Mouse (Mus musculus): ENCODE results near the gene Fbxl8.

DNA sequence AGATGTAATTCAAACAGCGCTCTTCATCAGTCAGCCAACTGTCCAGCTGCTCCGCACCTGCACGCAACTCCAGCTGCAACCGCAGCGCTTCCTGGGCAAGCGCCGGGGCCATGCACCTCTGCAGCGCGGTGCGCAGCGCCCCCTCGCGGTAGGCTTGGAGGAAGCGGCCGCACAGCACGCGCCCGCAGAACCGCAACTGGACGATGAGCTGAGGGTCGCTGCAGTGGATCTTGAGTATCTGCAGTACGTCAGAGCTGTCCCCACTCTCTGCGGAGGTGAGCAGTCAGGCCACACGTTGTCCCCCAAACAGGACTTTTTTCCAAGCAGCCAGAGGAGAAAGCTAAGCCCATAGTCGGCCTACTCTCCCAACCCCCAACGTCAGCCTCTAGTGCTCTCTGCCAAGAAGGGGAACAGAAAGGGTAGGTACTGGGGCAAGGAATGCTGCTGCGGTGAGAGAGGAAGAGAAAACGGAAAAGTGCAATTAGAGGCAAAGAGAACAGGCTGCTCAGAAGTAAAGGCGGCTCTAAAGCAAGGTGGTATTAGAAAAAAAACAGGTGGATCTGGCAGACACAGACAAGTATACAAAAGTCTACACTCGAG, 4.6 kb upstream of the Fbxl8 start:
- TF ChIP-seq POLR2A (IDR thresholded peaks at IDR 0.05; ENCODE audit: borderline replicate concordance, low read depth, low read length) (no peak), CTCF (IDR thresholded peaks at IDR 0.05; ENCODE audit: low read depth, low read length) (peak; percentile 95)
